Mouse (Mus musculus) gastrocnemius, adult 2 months (tissue): ENCODE measurements at regions not wholly inside any gene's neighbourhood (a gene's known extent, or its start where the extent isn't known, plus 50 kb on each side); places are given as distances from the start of the nearest gene placed in this dataset.

Experiments used
- DNase-seq: peaks from one replicate; pipeline ENCODE4 v3.0.0; 2022
- H3K27ac ChIP-seq: fragments of 200-600 bp; 2 replicates; pipeline ENCODE4 v1.8.1; 2022; ENCODE audit warnings: mild to moderate bottlenecking
- H3K4me3 ChIP-seq: fragments of 200-600 bp; 2 replicates; pipeline ENCODE4 v1.8.1; 2022; ENCODE audit warnings: mild to moderate bottlenecking, moderate library complexity
- CTCF ChIP-seq: fragments of 200-600 bp; IDR thresholded peaks from 2 replicates; pipeline ENCODE4 v1.8.1; 2022; ENCODE audit warnings: antibody characterized with exemption, mild to moderate bottlenecking, moderate library complexity
- intact Hi-C: fragments of 180-260 bp; cut with DNase I; formaldehyde crosslinking; loops from one replicate; pipeline ENCODE4 v1.15.1; 2025

DNA sequence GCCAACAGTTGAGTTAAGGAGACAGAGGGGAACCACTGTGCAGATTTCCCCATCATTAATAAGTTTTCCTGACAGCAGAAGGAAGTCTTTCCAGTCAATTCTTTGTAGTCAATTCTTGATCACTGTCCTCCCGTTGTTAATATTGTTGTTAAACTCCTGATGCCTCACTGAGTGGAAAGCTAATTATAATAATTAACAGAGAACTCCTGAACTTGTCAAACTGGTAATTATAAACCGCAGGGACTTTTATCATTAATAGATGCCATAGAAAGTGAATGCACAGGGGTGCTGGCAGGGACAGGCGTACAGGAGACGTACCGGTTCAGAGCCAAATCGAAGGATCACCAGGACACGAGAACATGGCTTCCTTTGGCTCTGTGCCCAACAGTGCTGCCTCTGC, 154.9 kb downstream of the Gm4791 start:
- no peak for TF ChIP-seq CTCF
- DNase-seq = no peak
- Histone ChIP-seq H3K4me3 (no peak overlapping the region), H3K27ac (no peak overlapping the region)
- intact Hi-C loops = no loop called here

- no peak for TF ChIP-seq CTCF
- Histone ChIP-seq H3K27ac (no peak overlapping the region), H3K4me3 (no peak overlapping the region)
- intact Hi-C loops = no loop called here
- DNase-seq = no peak
Observed at GRCm38 (mm10) chr9:47165480-47166131, 167.1 kb downstream of the Gm4791 start.

DNA sequence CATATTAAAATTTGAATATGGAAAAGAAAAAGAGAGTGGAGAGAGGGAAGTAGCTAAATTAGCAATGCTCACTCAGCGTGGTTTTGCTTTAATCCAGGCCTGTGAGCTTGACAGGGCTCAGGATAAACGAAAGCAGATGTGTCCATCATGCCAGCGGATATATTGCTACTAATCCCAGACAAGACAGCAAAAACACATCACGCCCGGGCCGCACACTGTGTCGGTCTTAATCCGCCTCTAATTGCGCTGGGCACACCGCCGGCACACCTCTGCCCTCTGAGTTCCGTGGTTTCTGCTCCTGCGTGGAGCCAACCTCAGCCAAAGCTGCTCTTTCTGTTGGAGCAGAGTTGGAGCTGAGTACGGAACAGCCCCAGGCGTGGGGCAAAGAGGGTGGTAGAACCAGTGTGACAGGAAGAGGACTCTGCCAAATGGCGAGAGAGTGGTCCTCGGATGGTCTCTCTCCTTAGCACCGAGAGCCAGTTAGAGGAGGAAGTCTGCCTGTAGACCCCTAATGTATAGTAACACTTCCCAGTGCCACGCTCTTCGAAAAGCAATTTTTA, 169.2 kb downstream of the Gm4791 start:
- Histone ChIP-seq H3K4me3 (peak overlapping the region; percentile 21; the same call in 1 of the 2 replicates), H3K27ac (no peak overlapping the region)
- TF ChIP-seq CTCF = no peak
- DNase-seq = peak; percentile 15
- intact Hi-C loops = no loop called here

DNA sequence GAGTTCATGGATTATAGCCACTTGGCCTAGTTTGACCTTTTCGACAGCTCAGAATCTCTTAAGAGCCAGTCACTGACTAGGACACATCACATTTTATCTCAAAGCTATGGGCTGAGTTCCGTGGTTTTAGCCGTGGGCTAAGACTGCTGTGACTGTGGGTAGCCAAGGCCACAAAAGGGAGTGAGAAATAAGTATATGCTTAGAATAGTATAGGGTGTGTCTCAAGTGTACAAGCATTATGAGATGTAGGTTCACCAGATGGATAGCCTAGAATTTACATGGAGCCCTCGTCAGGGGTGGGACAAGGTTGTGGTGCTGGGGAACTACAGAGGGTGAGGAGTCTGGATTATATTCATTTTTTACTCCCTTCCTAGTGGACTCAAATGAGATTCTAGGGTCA, 177.5 kb downstream of the Gm4791 start:
- intact Hi-C loops = no loop called here
- DNase-seq = no peak
- TF ChIP-seq CTCF = no peak

DNA sequence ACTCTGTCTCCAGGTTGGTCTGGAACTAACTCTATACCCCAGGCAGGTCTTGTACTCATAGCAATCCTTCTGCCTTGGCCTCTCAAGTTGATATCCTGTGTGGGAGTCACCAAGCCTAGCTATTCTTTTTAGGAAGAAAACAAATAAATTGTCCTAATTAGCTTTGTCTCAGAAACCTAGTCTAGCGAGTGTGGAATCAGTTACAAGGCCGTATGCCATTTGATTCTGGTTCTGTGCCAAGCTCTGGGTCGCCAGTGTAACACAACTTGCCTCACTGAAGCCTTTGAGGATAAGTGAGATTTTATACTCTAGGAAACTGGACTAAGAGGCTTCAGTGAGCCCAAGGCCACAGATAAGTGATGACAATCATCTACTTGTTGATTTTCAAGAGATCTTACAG, 219.6 kb downstream of the Gm4791 start:
- intact Hi-C loops = no loop called here
- no peak for DNase-seq
- Histone ChIP-seq H3K27ac (no peak overlapping the region), H3K4me3 (no peak overlapping the region)
- no peak for TF ChIP-seq CTCF

More for the DNA sequence above, 177.5 kb downstream of the Gm4791 start:
- Histone ChIP-seq H3K4me3 (no peak overlapping the region), H3K27ac (no peak overlapping the region)

DNA sequence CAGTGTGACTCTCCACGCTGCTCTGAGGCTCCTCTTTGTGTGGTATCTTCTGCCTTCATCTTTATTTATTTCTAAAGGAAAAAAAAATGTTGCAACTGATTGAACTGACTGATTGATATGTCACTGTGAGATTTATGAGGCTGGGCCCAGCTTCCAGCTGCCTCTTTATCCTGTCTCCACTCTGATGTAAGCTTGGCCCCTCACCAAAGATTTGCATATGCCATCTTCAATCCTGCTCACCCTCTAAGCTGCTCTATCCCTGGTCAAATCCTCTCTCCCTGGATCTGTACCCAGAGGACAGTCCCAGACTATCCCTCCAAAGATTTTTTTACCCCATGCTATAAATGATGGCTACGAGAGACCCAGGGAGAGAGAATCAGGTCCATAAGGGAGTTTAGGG, 225.0 kb downstream of the Gm4791 start:
- intact Hi-C loops = no loop called here
- Histone ChIP-seq H3K27ac (no peak overlapping the region), H3K4me3 (no peak overlapping the region)
- TF ChIP-seq CTCF = no peak
- no peak for DNase-seq

- H3K4me3 ChIP-seq = no peak overlapping the region
- no peak for TF ChIP-seq CTCF
- DNase-seq = no peak
- no peak overlapping the region for H3K27ac ChIP-seq
- intact Hi-C loops = no loop called here
Observed at GRCm38 (mm10) chr9:47224249-47224648, 225.7 kb downstream of the Gm4791 start.

- intact Hi-C loops = no loop called here
- peak; percentile 15 for DNase-seq
- Histone ChIP-seq H3K27ac (no peak overlapping the region), H3K4me3 (no peak overlapping the region)
- no peak for TF ChIP-seq CTCF
Observed at GRCm38 (mm10) chr9:47226476-47227271, 228.1 kb downstream of the Gm4791 start.

- TF ChIP-seq CTCF = no peak
- DNase-seq = no peak
- H3K4me3 ChIP-seq = no peak overlapping the region
- intact Hi-C loops = no loop called here
- H3K27ac ChIP-seq = no peak overlapping the region
Observed at GRCm38 (mm10) chr9:47227298-47227697, 228.8 kb downstream of the Gm4791 start.

- no peak overlapping the region for H3K27ac ChIP-seq
- TF ChIP-seq CTCF = no peak
- intact Hi-C loops = no loop called here
- DNase-seq = no peak
- H3K4me3 ChIP-seq = no peak overlapping the region
Observed at GRCm38 (mm10) chr9:47228736-47229135, 230.2 kb downstream of the Gm4791 start.

DNA sequence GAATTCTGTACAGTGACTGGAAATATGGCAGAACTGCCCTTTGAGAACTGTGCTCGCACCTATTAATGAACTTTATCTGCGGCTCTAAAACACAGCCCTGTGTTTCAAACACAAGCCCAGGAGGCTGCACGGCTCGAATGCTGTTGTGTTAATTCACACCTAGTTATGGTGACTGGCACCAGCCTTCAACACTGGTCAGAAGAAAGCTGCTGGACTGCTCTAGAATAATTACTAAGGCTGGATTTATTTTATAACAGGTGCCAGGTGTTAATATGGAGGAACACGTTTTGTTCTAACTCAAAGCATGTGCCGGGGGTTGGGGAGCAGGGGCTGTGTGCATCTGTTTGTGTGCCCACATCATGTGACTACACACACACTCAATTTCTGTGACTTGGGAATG, 230.8 kb downstream of the Gm4791 start:
- TF ChIP-seq CTCF = no peak
- no peak overlapping the region for H3K4me3 ChIP-seq
- no peak overlapping the region for H3K27ac ChIP-seq
- DNase-seq = no peak
- intact Hi-C loops = no loop called here

- peak; percentile 26 for DNase-seq
- H3K27ac ChIP-seq = no peak overlapping the region
- no peak for TF ChIP-seq CTCF
- H3K4me3 ChIP-seq = no peak overlapping the region
- intact Hi-C loops = no loop called here
Observed at GRCm38 (mm10) chr9:47240950-47241349, 242.4 kb downstream of the Gm4791 start.

GRCm38 (mm10) chr9:47242051-47242450, 243.5 kb downstream of the Gm4791 start:
- intact Hi-C loops = no loop called here
- TF ChIP-seq CTCF = no peak

More at GRCm38 (mm10) chr9:47242051-47242450, 243.5 kb downstream of the Gm4791 start:
- no peak for DNase-seq
- Histone ChIP-seq H3K4me3 (no peak overlapping the region), H3K27ac (no peak overlapping the region)
